Mouse (Mus musculus) stomach, postnatal 0 days (tissue): ENCODE results near the gene Fam216a.

Experiments used
- CTCF ChIP-seq: IDR thresholded peaks from 2 replicates; pipeline ENCODE4 v1.5.1; 2016; ENCODE audit warnings: antibody characterized with exemption, low read depth, mild to moderate bottlenecking, moderate library complexity
- EP300 ChIP-seq: optimal IDR thresholded peaks from 2 replicates; pipeline ENCODE3; 2016; ENCODE audit warnings: antibody characterized with exemption

DNA sequence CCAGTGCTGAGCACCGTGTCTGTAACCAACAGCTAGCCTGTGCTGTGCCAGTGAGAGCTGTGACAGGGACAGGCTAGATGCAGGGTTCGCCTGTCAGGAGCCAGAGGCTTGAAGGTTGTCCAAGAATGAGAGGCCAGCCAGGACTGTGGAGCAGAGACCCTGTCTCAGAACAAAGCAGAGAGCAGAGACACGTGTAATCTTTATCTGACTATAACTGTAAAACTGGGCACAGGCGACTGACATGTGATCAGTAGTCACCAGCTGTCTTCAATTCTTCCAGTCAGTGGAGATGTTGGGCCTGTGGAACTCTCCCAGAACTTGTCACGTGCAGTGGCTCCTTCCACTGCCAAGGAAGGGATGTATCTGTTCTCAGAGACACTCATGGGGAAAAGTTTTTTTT lies 30.6 kb upstream of the Fam216a start:
- no peak for TF ChIP-seq CTCF
- TF ChIP-seq EP300 = no peak
